Mouse (Mus musculus) lung, adult 2 months (tissue): Measurements from ENCODE around the gene Rassf1.

Experiments
- CTCF ChIP-seq: fragments of 200-500 bp; IDR thresholded peaks from 2 replicates; pipeline ENCODE4 v1.5.1; 2011; ENCODE audit warnings: mild to moderate bottlenecking, low read length, control low read depth; ENCODE audit not compliant: insufficient read depth
- POLR2A ChIP-seq: fragments of 200-500 bp; IDR thresholded peaks from 2 replicates; pipeline ENCODE4 v1.6.1; 2011; ENCODE audit warnings: low read depth, mild to moderate bottlenecking, control low read depth, low read length, borderline replicate concordance; ENCODE audit errors: extremely low read depth

DNA sequence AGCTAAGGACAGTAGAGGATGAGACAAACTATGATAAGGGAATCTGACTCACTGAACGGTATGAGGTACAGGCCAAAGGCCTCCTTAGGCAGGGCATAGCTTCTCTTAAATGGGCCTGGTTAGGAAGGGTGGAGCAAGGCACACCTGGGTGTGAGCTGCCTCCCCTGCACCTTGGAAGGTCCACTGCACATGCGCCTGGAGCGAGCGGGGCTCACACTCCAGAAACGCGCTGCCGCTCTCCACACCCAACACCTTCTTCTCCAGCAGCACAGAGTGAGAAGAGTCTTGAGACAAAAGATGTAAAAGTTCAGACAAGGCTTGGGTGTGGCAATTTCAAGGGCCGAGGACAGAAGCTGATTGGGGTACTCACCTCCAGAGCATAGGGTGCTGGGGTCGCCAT, 48.1 kb downstream of the Rassf1 start:
- TF ChIP-seq CTCF (no peak), POLR2A (no peak)
